Comparison of ENCODE assay signal across 8 mouse cellular contexts in genomic region chr2:181212389-181213020, GRCm38 (mm10). TPM values are rescaled to one million over a fixed set of nuclear protein-coding genes. Genes with fewer than 3 reads are reported as not detected.
A peak's percentile ranks its signal among the peaks of the same experiment; 100 is the strongest.
DNase-seq lines count a peak whose midpoint lies in the region; ATAC-seq and TF ChIP-seq lines count a peak whose summit lies in the region.

No protein-coding gene starts in this region.

- H3K9me3 ChIP-seq in E14TG2a.4 (ENCODE audit: low read length): no peaks in the 10 kb centered on the region
- no peaks in the 10 kb centered on the region for H3K9me3 ChIP-seq in forebrain, embryonic 13.5 days (replicated peaks)
- no peaks in the 10 kb centered on the region for H3K9me3 ChIP-seq in limb, embryonic 12.5 days

- no peaks in the 10 kb centered on the region for H3K36me3 ChIP-seq in E14TG2a.4 (ENCODE audit: insufficient read depth, low read length)
- no peaks in the 10 kb centered on the region for H3K36me3 ChIP-seq in forebrain, embryonic 13.5 days (ENCODE audit: poor library complexity, severe bottlenecking)
- H3K36me3 ChIP-seq in limb, embryonic 12.5 days: no peaks in the 10 kb centered on the region

- peak overlapping the region; percentile 51 for H3K4me2 ChIP-seq in forebrain, embryonic 13.5 days
- H3K4me2 ChIP-seq in limb, embryonic 12.5 days: peak overlapping the region; percentile 63

- H3K4me1 ChIP-seq in E14TG2a.4 (replicated peaks; ENCODE audit: low read depth, low read length): peaks cover 31% of the 10 kb centered on the region
- H3K4me1 ChIP-seq in forebrain, embryonic 13.5 days: peaks cover 12% of the 10 kb centered on the region
- peaks cover 17% of the 10 kb centered on the region for H3K4me1 ChIP-seq in limb, embryonic 12.5 days (replicated peaks)

- no peak overlapping the region for H3K27ac ChIP-seq in forebrain, embryonic 13.5 days
- no peak overlapping the region for H3K27ac ChIP-seq in limb, embryonic 12.5 days

- 0 out of 2 replicates have a peak overlapping the region, but pooled peaks have one; percentile 23 for H3K9ac ChIP-seq in forebrain, embryonic 13.5 days
- H3K9ac ChIP-seq in limb, embryonic 12.5 days (replicated peaks): peak overlapping the region; percentile 45

- TF ChIP-seq CTCF in E14TG2a.4 (conservative IDR thresholded peaks at IDR 0.05; ENCODE audit: low read length): no peak

- WGBS in forebrain, embryonic 13.5 days: 2% methylated on average over 34 of the region's 34 CpGs
- WGBS in limb, embryonic 12.5 days: 3% methylated on average over 34 of the region's 34 CpGs

- peak overlapping the region; percentile 70 for H3K4me3 ChIP-seq in E14TG2a.4 (replicated peaks; ENCODE audit: low read length)
- peak overlapping the region; percentile 26 for H3K4me3 ChIP-seq in forebrain, embryonic 13.5 days
- H3K4me3 ChIP-seq in limb, embryonic 12.5 days (replicated peaks): peak overlapping the region; percentile 36

- peaks cover 75% of the 10 kb centered on the region for H3K27me3 ChIP-seq in E14TG2a.4 (ENCODE audit: insufficient read depth, low read length)
- H3K27me3 ChIP-seq in forebrain, embryonic 13.5 days: peaks cover 46% of the 10 kb centered on the region
- peaks cover 43% of the 10 kb centered on the region for H3K27me3 ChIP-seq in limb, embryonic 12.5 days

- ATAC-seq in forebrain, embryonic 13.5 days: no peak
- peak; percentile 24; the same call in 1 of the 2 replicates for ATAC-seq in limb, embryonic 12.5 days (ENCODE audit: insufficient number of reproducible peaks, insufficient read depth, low FRiP score, low TSS enrichment, low read depth)

- DNase-seq in adrenal gland, adult 2 months: peak; percentile 27
- DNase-seq in adrenal gland, adult 18-20 months (ENCODE audit: low spot score in 2 of 2): no peak
- peak; percentile 23 for DNase-seq in neural tube, embryonic 10.5 days (ENCODE audit: extremely low spot score, low spot score)
- DNase-seq in c-Kit-positive CD71-positive TER-119-positive erythroid progenitor cells, embryonic 14.5 days (ENCODE audit: low spot score): no peak
- DNase-seq in right cerebral cortex, adult 2 months (ENCODE audit: low spot score in 2 of 2): no peak

RNA-seq across cellular contexts. Expression of gene Srms, which starts 0.5 kb away (rescaled TPM):
- total RNA-seq in adrenal gland, adult 2 months (2021): 1 to 10 TPM in 1 of 2 experiments, under 1 TPM in 1; 0.66 to 1.3 TPM
- polyA plus RNA-seq in adrenal gland, adult 2 months (2012; rRNA removed): 1.1 and 1.4 TPM in 2 replicates
- total RNA-seq in adrenal gland, adult 18-20 months (2021): under 1 TPM; 0.73 to 0.83 TPM
- polyA plus RNA-seq in forebrain, embryonic 13.5 days (2015; fragmentation: Nextera tagmentation; extraction: Ambion mirVana): 0.06 and 0.11 TPM in 2 replicates
- 0.25 and 0.45 TPM in 2 replicates for polyA plus RNA-seq in limb, embryonic 12.5 days (2016; fragmentation: Nextera tagmentation; extraction: Ambion mirVana)

RNA-seq across cellular contexts. Expression of gene Fndc11, which starts 7.3 kb away (rescaled TPM):
- total RNA-seq in adrenal gland, adult 2 months (2021): under 1 TPM in 1 of 2 experiments, not detected in 1; 0.46 TPM
- polyA plus RNA-seq in adrenal gland, adult 2 months (2012; rRNA removed): 0.47 and 0.67 TPM in 2 replicates
- total RNA-seq in adrenal gland, adult 18-20 months (2021): under 1 TPM in 1 of 2 experiments, not detected in 1; 0.27 TPM
- 0.15 and 0.23 TPM in 2 replicates for polyA plus RNA-seq in forebrain, embryonic 13.5 days (2015; fragmentation: Nextera tagmentation; extraction: Ambion mirVana)
- 0.41 and 0.59 TPM in 2 replicates for polyA plus RNA-seq in limb, embryonic 12.5 days (2016; fragmentation: Nextera tagmentation; extraction: Ambion mirVana)

RNA-seq across cellular contexts. Expression of gene Ptk6, which starts 9.9 kb away (rescaled TPM):
- under 1 TPM in 1 of 2 experiments, not detected in 1; 0.07 TPM for total RNA-seq in adrenal gland, adult 2 months (2021)
- 0.02 TPM in 1 of 2 replicates, not detected in the other for polyA plus RNA-seq in adrenal gland, adult 2 months (2012; rRNA removed)
- total RNA-seq in adrenal gland, adult 18-20 months (2021): not detected
- polyA plus RNA-seq in forebrain, embryonic 13.5 days (2015; fragmentation: Nextera tagmentation; extraction: Ambion mirVana): not detected in 2 replicates
- not detected in 2 replicates for polyA plus RNA-seq in limb, embryonic 12.5 days (2016; fragmentation: Nextera tagmentation; extraction: Ambion mirVana)

RNA-seq across cellular contexts. Expression of gene Ppdpf, which starts 25.5 kb away (rescaled TPM):
- total RNA-seq in adrenal gland, adult 2 months (2021): 10 to 100 TPM; 91.1 to 91.9 TPM
- 160 and 197 TPM in 2 replicates for polyA plus RNA-seq in adrenal gland, adult 2 months (2012; rRNA removed)
- total RNA-seq in adrenal gland, adult 18-20 months (2021): 10 to 100 TPM; 69.8 to 94.9 TPM
- polyA plus RNA-seq in forebrain, embryonic 13.5 days (2015; fragmentation: Nextera tagmentation; extraction: Ambion mirVana): 540 and 547 TPM in 2 replicates
- polyA plus RNA-seq in limb, embryonic 12.5 days (2016; fragmentation: Nextera tagmentation; extraction: Ambion mirVana): 424 and 433 TPM in 2 replicates

RNA-seq across cellular contexts. Expression of gene Helz2, which starts 29.3 kb away (rescaled TPM):
- 10 to 100 TPM; 15.3 to 25.0 TPM for total RNA-seq in adrenal gland, adult 2 months (2021)
- 29.6 and 33.1 TPM in 2 replicates for polyA plus RNA-seq in adrenal gland, adult 2 months (2012; rRNA removed)
- 10 to 100 TPM; 21.6 to 23.7 TPM for total RNA-seq in adrenal gland, adult 18-20 months (2021)
- polyA plus RNA-seq in forebrain, embryonic 13.5 days (2015; fragmentation: Nextera tagmentation; extraction: Ambion mirVana): 0.24 and 0.26 TPM in 2 replicates
- polyA plus RNA-seq in limb, embryonic 12.5 days (2016; fragmentation: Nextera tagmentation; extraction: Ambion mirVana): 1.3 and 1.4 TPM in 2 replicates

Comparison
In these comparisons a context has a peak if more than half of its experiments do, and no peak if none do; other contexts are left out.
1. DNase-seq: peak in adrenal gland, adult 2 months (single experiment) and neural tube, embryonic 10.5 days (single experiment); none in adrenal gland, adult 18-20 months (0 of 2), c-Kit-positive CD71-positive TER-119-positive erythroid progenitor cells, embryonic 14.5 days (single experiment) and right cerebral cortex, adult 2 months (0 of 2).
2. Peak in every context shown above with its lines, with median percentiles within 50 percentile points of each other: H3K4me3 ChIP-seq.